Mouse (Mus musculus): ENCODE measurements around the gene Srpk2.

Gene Srpk2

GRCm38 (mm10) chr5:23604036-23604705 is 80.2 kb downstream of the Srpk2 start:
- DNase-seq = peak; percentile 87

DNA sequence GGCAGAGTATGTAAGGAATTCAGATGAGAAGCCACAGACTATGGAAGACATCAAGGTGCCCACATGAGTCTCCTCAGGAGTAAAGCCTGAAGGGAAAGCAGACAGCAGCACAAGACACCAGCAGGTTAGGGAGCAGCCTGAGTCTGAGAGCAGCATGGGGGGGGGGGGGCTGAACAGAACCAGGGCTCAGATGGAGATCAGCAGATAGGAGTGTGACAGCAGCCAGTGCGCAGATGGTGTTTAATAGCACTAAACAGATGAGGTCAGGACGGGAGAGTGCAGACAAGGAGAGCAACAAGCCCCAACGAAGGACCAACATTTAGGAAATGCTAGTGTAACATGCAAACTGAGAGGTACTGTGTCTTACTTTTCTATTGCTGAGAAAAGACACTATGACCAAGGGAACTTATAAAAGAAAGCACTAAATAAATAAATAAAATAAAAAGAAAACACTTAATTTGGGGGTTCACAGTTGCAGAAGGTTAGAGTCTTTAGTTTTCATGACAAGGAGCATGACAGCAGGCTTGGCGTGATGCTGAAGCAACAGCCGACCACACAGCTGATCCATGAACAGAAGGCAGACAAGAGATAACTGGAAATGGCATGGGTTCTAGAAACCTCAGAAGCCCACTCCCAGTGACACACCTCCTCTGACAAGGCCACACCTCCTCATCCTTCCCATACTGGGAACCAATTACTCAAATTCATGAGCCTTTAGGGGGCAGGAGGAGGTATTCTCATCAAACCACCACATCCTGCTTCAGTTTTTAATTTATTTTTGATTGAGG is 84.5 kb downstream of the Srpk2 start:
- peak; percentile 87 for DNase-seq

DNA sequence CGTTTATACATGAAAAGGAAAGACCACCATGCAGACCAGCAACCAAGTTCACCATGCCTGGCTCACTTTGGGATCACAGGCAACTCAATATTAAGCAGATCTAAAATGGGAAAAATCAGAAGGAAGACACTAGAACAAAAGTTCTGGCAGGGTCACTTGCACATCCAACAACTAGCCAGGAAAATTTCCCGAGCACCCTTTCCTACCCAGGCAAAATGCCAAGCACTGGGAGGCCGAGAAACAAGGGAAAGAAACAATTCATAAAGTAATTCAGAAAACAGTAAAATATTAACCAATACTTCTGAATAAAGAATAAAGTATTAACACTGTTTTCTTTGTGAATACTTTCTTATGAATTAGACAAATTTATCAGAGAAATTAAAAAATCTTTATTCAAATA is 85.2 kb downstream of the Srpk2 start:
- DNase-seq = peak; percentile 66

GRCm38 (mm10) chr5:23598491-23598890 is 85.9 kb downstream of the Srpk2 start:
- DNase-seq = peak; percentile 97

DNA sequence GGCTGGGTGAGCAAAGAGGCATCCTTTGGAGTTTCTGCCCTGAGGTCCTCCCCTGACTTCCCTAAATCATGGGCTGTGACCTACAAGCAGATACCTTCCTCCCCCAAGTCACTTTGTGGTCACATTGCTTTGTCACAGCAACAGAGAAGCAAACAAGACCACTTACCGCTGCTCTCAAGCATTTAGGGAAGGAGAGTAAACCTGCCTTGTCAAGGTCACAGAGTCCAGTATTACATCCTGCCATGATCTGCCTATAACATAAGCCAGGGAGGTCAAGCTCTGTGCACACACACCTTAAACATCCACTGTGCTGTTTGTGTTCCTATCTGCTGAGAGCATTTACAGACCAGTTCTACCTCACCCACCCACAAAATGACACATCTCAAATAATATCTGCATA is 86.4 kb downstream of the Srpk2 start:
- peak; percentile 74 for DNase-seq

DNA sequence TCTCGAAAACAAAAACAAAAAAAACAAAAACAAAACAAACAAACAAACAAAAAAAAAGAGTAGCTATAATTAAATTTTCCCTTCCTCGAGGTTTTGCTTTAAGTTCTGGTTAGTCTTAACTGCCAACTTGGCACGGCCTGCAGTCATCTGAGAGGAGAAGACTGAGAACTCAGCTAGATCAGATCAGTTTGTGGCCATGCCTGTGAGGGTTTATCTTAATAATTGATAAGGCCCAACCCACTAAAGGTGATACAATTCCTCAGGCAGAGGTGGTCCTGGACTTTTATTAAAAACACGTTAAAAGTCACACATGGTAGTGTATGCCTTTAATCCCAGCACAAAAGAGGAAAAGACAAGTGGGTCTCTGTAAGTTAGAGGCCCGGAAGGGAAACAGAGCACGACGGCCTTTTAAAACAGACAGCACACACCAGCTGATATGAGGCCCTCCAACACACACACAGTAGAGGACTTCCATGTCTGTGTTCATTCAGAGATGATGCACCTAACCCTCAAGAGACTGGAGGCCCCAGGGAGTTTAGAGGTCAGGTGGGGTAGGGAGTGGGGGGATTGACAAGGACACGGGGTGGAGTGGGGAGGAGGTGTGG is 87.1 kb downstream of the Srpk2 start:
- peak; percentile 64 for DNase-seq

GRCm38 (mm10) chr5:23596326-23596965 is 88.0 kb downstream of the Srpk2 start:
- DNase-seq = peak; percentile 22

DNA sequence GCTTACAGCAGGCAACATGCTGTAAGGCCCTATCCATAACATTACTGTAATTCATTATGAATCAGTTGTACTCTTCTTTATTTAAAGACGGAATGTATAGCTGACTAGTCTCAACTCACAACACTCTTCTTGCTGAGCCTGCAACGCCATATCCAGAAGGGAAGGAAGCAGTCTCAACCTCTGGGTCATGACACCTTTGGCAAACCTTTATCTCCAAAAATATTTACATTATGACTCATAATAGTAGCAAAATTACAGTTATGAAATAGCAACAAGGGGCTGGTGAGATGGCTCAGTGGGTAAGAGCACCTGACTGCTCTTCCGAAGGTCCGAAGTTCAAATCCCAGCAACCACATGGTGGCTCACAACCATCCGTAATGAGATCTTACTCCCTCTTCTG is 94.1 kb downstream of the Srpk2 start:
- DNase-seq = peak; percentile 15

GRCm38 (mm10) chr5:23587614-23588013 is 96.8 kb downstream of the Srpk2 start:
- DNase-seq = no peak

DNA sequence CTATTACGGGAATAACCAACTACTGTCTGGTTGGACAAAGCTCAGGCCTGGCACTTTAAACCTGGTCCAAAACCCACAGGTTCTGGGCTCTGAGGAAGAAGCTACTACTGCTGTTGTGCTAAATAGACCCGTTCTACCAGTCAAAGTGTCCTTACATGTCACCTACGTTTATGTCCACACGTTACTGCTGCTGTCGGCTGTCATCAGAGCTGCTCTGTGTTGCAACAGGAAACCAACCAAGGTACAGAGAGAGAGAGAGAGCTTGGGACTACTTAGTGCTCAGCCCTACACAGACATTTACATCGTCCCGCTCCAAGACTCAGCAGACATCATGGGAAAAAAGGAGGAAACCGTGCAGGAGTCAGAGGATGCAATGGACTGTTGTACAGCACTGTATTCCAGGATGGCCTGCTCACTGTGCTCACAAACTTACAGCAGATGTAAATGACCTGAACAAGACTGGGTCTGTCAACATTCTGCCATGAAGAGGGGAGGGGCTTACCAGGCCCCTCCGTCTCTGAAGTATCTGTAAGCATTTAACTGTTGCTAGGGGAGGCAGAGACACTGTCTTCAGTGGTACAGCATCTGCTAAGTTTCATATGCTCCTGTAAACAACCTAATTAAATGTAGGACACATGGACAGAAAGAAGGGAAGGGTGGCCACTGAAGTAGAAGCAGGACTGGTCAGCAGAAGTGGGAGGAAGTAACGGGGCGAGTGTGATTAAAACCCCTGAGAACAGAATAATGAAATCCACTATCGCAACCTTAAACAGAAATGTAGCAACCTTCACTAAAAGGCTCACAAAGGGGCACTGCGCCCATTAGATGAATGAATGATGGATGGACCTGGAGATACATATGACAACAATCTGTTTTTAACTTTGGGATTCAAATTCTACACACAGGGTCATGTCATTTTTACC is 97.6 kb downstream of the Srpk2 start:
- no peak for DNase-seq

GRCm38 (mm10) chr5:23581484-23582060 is 102.8 kb downstream of the Srpk2 start:
- no peak for DNase-seq

- DNase-seq = no peak
Measured at GRCm38 (mm10) chr5:23579120-23579880, 105.1 kb downstream of the Srpk2 start.

DNA sequence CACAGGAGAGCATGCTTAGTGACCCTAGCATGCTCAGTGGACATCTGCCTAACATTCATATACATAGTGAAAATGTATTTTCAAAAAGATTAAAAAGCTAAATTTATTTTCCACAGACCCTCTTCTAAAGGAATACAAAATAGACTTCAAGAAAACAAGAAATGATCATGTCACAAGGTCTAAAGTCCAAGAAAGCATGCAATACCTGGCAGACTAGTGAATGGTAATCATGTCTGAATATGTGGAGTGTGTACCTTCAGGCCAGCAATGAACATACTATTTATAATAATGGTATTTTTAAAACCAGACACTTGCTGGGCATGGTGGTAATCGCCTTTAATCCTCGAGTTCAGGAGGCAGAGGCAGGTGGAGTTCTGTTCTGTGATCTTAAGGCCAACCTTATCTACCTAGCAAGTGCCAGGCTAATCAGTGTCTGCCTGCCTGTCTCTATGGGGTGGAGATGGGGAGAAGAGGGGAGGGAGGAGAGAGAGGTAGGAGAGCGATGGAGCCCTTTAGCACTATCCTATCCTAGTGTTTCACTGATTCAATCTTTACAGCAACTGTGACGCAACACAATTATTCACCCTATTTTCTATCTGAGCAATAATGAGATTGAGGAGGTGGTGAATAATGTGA is 106.0 kb downstream of the Srpk2 start:
- DNase-seq = no peak

- DNase-seq = no peak
Measured at GRCm38 (mm10) chr5:23577847-23578246, 106.6 kb downstream of the Srpk2 start.

DNA sequence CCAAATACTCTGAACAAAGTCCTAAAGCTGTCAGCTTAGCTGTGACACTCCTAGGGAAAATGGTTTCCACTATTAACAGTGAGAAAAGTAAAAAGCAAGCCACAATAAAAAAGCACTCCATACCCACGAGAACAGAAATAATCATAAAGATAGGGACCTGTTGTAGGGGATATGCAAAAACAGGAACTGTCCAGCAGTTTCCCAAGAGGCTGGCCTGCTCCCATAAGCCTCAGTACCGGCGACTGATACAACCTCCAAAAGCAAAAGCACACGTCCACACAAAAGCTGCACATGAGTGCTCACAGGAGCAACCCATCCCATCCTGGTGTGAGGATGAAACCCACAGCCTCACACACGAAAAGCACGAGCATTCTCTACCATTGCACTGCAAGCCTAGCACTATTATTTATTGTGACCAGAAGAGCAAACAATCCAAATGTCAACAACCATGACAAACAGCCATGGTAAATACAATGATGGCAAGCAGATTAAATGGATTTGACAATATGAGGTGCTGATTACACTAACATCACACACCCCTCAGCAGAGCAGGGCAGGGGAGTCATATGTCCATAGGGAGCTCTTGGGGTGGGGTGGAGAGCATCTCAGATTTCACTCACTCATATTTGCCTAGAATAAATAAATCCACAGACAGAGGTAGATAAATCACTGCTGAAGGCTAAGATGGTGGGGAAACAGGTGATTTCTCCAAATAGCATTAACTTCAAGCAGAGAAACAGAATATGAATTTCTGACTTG is 107.9 kb downstream of the Srpk2 start:
- no peak for DNase-seq

GRCm38 (mm10) chr5:23573942-23574341 is 110.5 kb downstream of the Srpk2 start:
- DNase-seq = no peak

GRCm38 (mm10) chr5:23568188-23568587 is 116.2 kb downstream of the Srpk2 start:
- no peak for DNase-seq

- DNase-seq = no peak
Measured at GRCm38 (mm10) chr5:23566382-23566781, 118.0 kb downstream of the Srpk2 start.

- peak; percentile 18 for DNase-seq
Measured at GRCm38 (mm10) chr5:23562278-23563060, 121.9 kb downstream of the Srpk2 start.
